Mouse (Mus musculus) stomach, postnatal 0 days (tissue): ENCODE results near the gene Prr14.

Experiments
- CTCF ChIP-seq: IDR thresholded peaks from 2 replicates; pipeline ENCODE4 v1.5.1; 2016; ENCODE audit warnings: antibody characterized with exemption, low read depth, mild to moderate bottlenecking, moderate library complexity
- EP300 ChIP-seq: optimal IDR thresholded peaks from 2 replicates; pipeline ENCODE3; 2016; ENCODE audit warnings: antibody characterized with exemption

DNA sequence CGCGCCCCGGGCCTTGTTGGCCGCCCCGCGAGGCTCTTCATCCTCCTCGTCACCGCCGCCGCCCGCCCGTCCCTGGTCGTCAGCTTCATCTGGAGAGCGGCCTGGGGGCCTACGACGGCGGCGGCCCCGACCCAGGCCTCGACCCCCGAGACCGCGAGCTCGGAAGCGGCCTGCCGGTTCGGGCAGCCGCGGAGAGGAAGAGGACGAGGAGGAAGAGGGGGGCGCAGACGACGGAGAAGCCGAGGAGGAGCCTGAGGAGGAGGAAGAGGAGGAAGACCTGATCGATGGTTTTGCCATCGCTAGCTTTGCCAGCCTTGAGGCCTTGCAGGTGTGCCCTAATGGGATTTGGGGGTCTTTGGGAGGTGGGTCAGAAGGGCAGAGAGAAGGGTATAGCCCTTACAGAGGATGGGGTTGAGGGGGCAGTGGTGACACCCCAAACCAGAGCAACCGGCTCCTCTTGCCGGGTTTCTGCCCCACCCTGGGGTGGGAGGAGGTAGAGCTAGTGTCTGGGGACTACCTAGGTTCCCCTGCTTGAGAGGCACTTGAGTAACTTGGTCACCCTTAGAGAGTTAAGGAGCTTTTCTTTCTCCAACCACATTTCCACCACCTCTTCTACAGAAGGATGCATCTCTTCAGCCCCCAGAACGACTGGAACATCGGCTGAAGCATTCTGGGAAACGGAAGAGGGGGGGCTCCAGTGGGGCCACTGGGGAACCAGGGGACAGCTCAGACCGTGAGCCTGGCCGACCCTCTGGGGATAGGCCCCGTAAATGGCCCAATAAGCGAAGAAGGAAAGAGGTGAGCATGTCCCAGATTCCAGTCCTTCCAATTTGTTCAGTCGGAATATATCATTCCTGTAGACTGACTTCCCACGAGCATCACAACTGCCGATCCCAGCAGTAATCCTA is 20.2 kb downstream of the Prr14 start:
- TF ChIP-seq CTCF (no peak), EP300 (no peak)
